22 mouse cellular contexts compared by ENCODE assay signal in genomic region chr6:134252081-134252755, GRCm38 (mm10).
DNase-seq lines count a peak whose midpoint lies in the region; ATAC-seq and TF ChIP-seq lines count a peak whose summit lies in the region.
"Had no signal": no experiment of that assay in that cellular context is flagged by ENCODE, and none has a peak within 500 bp of the region (broad histone marks: within the 10 kb centered on the region; RNA-seq: fewer than 3 reads in every experiment).

No protein-coding gene starts in this region.

- no peak overlapping the region for H3K27ac ChIP-seq in lung, postnatal 0 days (ENCODE audit: low read length)
- H3K27ac ChIP-seq in intestine, embryonic 15.5 days: no peak overlapping the region
- H3K27ac ChIP-seq: embryonic facial prominence, embryonic 13.5 days; forebrain, embryonic 12.5 days; gastrocnemius, adult 2 months; heart, embryonic 13.5 days; hindbrain, embryonic 13.5 days; hindbrain, postnatal 0 days had no signal

- 76% methylated on average over 8 of the region's 8 CpGs for WGBS in lung, postnatal 0 days
- 75% methylated on average over 8 of the region's 8 CpGs for whole genome bisulfite sequencing in intestine, embryonic 15.5 days

- ATAC-seq in lung, postnatal 0 days: peak; percentile 8; the same call in 1 of the 2 replicates
- no peak for ATAC-seq in intestine, embryonic 15.5 days
- ATAC-seq: hindbrain, postnatal 0 days; intestine, postnatal 0 days had no signal

- no peak for DNase-seq in lung, postnatal 0 days (ENCODE audit: low spot score)
- DNase-seq in lung, postnatal 36 days: no peak
- DNase-seq in ES-CJ7 (ENCODE audit: low read depth, low spot score): peak; percentile 63
- DNase-seq in brain, adult 2 months (ENCODE audit: low read depth, low spot score): peak; percentile 49
- no peak for DNase-seq in kidney, postnatal 25 days
- no peak for DNase-seq in kidney, adult 11 months
- DNase-seq: adrenal gland, postnatal 25 days; cerebellum, adult 11 months; cerebellum, adult 9-10 months; cerebellum, postnatal 25 days; gastrocnemius, adult 2 months; gastrocnemius, postnatal 25 days; heart, postnatal 4 days; kidney, adult 9 months had no signal

- no peak for TF ChIP-seq EP300 in lung, postnatal 0 days (IDR thresholded peaks at IDR 0.05)

- H3K4me2 ChIP-seq in lung, postnatal 0 days (replicated peaks; ENCODE audit: low read depth, low read length): no peak overlapping the region
- no peak overlapping the region for H3K4me2 ChIP-seq in intestine, embryonic 15.5 days (replicated peaks)
- H3K4me2 ChIP-seq: embryonic facial prominence, embryonic 13.5 days; forebrain, embryonic 12.5 days; heart, embryonic 13.5 days; hindbrain, embryonic 13.5 days had no signal

- H3K9me3 ChIP-seq in lung, postnatal 0 days (ENCODE audit: low read length): no peaks in the 10 kb centered on the region
- no peaks in the 10 kb centered on the region for H3K9me3 ChIP-seq in intestine, embryonic 15.5 days
- H3K9me3 ChIP-seq: embryonic facial prominence, embryonic 13.5 days; forebrain, embryonic 12.5 days; heart, embryonic 13.5 days; hindbrain, embryonic 13.5 days had no signal

- no peak for TF ChIP-seq CTCF in lung, postnatal 0 days (IDR thresholded peaks at IDR 0.05)

- 0 out of 2 replicates have a peak, but pooled peaks cover 4% of the 10 kb centered on the region for H3K36me3 ChIP-seq in lung, postnatal 0 days (ENCODE audit: insufficient read depth, low read length)
- peaks cover 11% of the 10 kb centered on the region for H3K36me3 ChIP-seq in intestine, embryonic 15.5 days

- H3K4me1 ChIP-seq in lung, postnatal 0 days (ENCODE audit: insufficient read depth, low read depth, low read length): peaks cover 7% of the 10 kb centered on the region; the same call in 1 of the 2 replicates
- H3K4me1 ChIP-seq in intestine, embryonic 15.5 days (replicated peaks): no peaks in the 10 kb centered on the region
- H3K4me1 ChIP-seq: embryonic facial prominence, embryonic 13.5 days; forebrain, embryonic 12.5 days; hindbrain, embryonic 13.5 days had no signal

- no peak overlapping the region for H3K4me3 ChIP-seq in lung, postnatal 0 days (ENCODE audit: low read depth, low read length)
- H3K4me3 ChIP-seq in intestine, embryonic 15.5 days (replicated peaks): no peak overlapping the region
- H3K4me3 ChIP-seq: embryonic facial prominence, embryonic 13.5 days; forebrain, embryonic 12.5 days; gastrocnemius, adult 2 months; heart, embryonic 13.5 days; hindbrain, embryonic 13.5 days had no signal

- H3K27me3 ChIP-seq in lung, postnatal 0 days (replicated peaks; ENCODE audit: insufficient read depth, low read length): no peaks in the 10 kb centered on the region
- H3K27me3 ChIP-seq in intestine, embryonic 15.5 days (replicated peaks): no peaks in the 10 kb centered on the region
- H3K27me3 ChIP-seq: CH12.LX; embryonic facial prominence, embryonic 13.5 days; forebrain, embryonic 12.5 days; heart, embryonic 13.5 days; hindbrain, embryonic 13.5 days had no signal

- H3K9ac ChIP-seq in lung, postnatal 0 days (replicated peaks; ENCODE audit: low read depth): no peak overlapping the region
- H3K9ac ChIP-seq in intestine, embryonic 15.5 days: no peak overlapping the region
- H3K9ac ChIP-seq: embryonic facial prominence, embryonic 13.5 days; forebrain, embryonic 12.5 days; heart, embryonic 13.5 days; hindbrain, embryonic 13.5 days had no signal

Comparison
In these comparisons a context has a peak if more than half of its experiments do, and no peak if none do; other contexts are left out.
1. DNase-seq: peak in ES-CJ7 (single experiment) and brain, adult 2 months (single experiment); none in lung, postnatal 0 days (single experiment), lung, postnatal 36 days (single experiment), kidney, postnatal 25 days (0 of 2) and kidney, adult 11 months (single experiment).